Mouse (Mus musculus) lung, adult 2 months (tissue): ENCODE results near the gene Nde1.

Experiments used
- CTCF ChIP-seq: fragments of 200-500 bp; IDR thresholded peaks from 2 replicates; pipeline ENCODE4 v1.5.1; 2011; ENCODE audit warnings: mild to moderate bottlenecking, low read length, control low read depth; ENCODE audit not compliant: insufficient read depth
- POLR2A ChIP-seq: fragments of 200-500 bp; IDR thresholded peaks from 2 replicates; pipeline ENCODE4 v1.6.1; 2011; ENCODE audit warnings: low read depth, mild to moderate bottlenecking, control low read depth, low read length, borderline replicate concordance; ENCODE audit errors: extremely low read depth

- TF ChIP-seq CTCF (peak; percentile 97), POLR2A (no peak)
These were observed 74.1 kb downstream of the Nde1 start for GRCm38 (mm10) chr16:14237100-14237723.
